Mouse (Mus musculus) heart, embryonic 12.5 days (tissue): ENCODE data around the gene Map1lc3a. TPM values are rescaled to one million over a fixed set of nuclear protein-coding genes. Genes with fewer than 3 reads are reported as not detected.

ENCODE experiments used
- ATAC-seq: fragments of 200-750 bp; cut with Nextera tagmentation; 2 replicates; pipeline ENCODE4 v1.8.0; 2017; ENCODE audit warnings: moderate TSS enrichment, moderate library complexity; ENCODE audit not compliant: insufficient number of reproducible peaks, low FRiP score
- H3K27ac ChIP-seq: fragments of 300-500 bp; sonication (generic); 2 replicates; pipeline ENCODE4 v1.5.1; 2016; ENCODE audit warnings: mild to moderate bottlenecking, moderate library complexity; ENCODE audit not compliant: poor library complexity, severe bottlenecking
- H3K27me3 ChIP-seq: fragments of 300-500 bp; sonication (generic); replicated peaks from 2 replicates; pipeline ENCODE4 v1.6.1; 2016; ENCODE audit warnings: mild to moderate bottlenecking, moderate library complexity
- H3K36me3 ChIP-seq: fragments of 300-500 bp; sonication (generic); 2 replicates; pipeline ENCODE4 v1.6.1; 2016; ENCODE audit warnings: mild to moderate bottlenecking, moderate library complexity
- H3K4me1 ChIP-seq: fragments of 300-500 bp; sonication (generic); replicated peaks from 2 replicates; pipeline ENCODE4 v1.6.1; 2016; ENCODE audit warnings: mild to moderate bottlenecking
- H3K4me2 ChIP-seq: fragments of 300-500 bp; sonication (generic); 2 replicates; pipeline ENCODE4 v1.6.1; 2016; ENCODE audit warnings: mild to moderate bottlenecking, moderate library complexity
- H3K4me3 ChIP-seq: fragments of 300-500 bp; sonication (generic); 2 replicates; pipeline ENCODE4 v1.5.1; 2016; ENCODE audit warnings: mild to moderate bottlenecking
- H3K9ac ChIP-seq: fragments of 300-500 bp; sonication (generic); 2 replicates; pipeline ENCODE4 v1.6.1; 2016; ENCODE audit warnings: mild to moderate bottlenecking, moderate library complexity
- H3K9me3 ChIP-seq: fragments of 300-500 bp; sonication (generic); replicated peaks from 2 replicates; pipeline ENCODE4 v1.6.1; 2016; ENCODE audit warnings: mild to moderate bottlenecking, moderate library complexity
- WGBS: fragments of 180-500 bp; shearing (Covaris S2); methylation state at CpG from one replicate; pipeline ENCODE4 v1.1.7; 2016; 5-methylcytosine and 5-hydroxymethylcytosine counted together
- polyA plus RNA-seq: library from polyadenylated mRNA; unstranded; fragments of >200 nt; fragmentation: Nextera tagmentation; extraction: Ambion mirVana; gene quantifications from 2 replicates; pipeline ENCODE4 v1.2.1, GENCODE M21; 2016

Gene Map1lc3a
- polyA plus RNA-seq, 1 experiment from 2014 or later, result 252 TPM

GRCm38 (mm10) chr2:155326001-155326400 is 49.9 kb downstream of the Map1lc3a start:
- ATAC-seq, result no peak
- Histone ChIP-seq H3K4me2 (no peak overlapping the region), H3K9ac (no peak overlapping the region), H3K36me3 (peaks cover 39% of the 10 kb centered on the region), H3K9me3 (0 out of 2 replicates have a peak, but pooled peaks cover 5% of the 10 kb centered on the region), H3K27ac (no peak overlapping the region), H3K4me3 (no peak overlapping the region), H3K27me3 (no peaks in the 10 kb centered on the region), H3K4me1 (peaks cover under 1% of the 10 kb centered on the region; the same call in 1 of the 2 replicates)
- WGBS, result 89% methylated on average over 4 of the region's 4 CpGs

Other genes starting within 250 kb of the Map1lc3a start
- gene Ahcy, start 201.8 kb upstream of the Map1lc3a start, polyA plus RNA-seq, result 48.6 and 50.9 TPM in 2 replicates
- 43.2 and 44.2 TPM in 2 replicates for gene Itch, start 142.8 kb upstream of the Map1lc3a start, polyA plus RNA-seq
- gene Dynlrb1, start 39.8 kb upstream of the Map1lc3a start, polyA plus RNA-seq, result 341 and 361 TPM in 2 replicates
- gene Pigu, start 81.1 kb downstream of the Map1lc3a start, polyA plus RNA-seq, result 56.1 and 56.2 TPM in 2 replicates
- gene Trp53inp2, start 104.8 kb downstream of the Map1lc3a start, polyA plus RNA-seq, result 137 and 138 TPM in 2 replicates
- gene Ncoa6, start 197.6 kb downstream of the Map1lc3a start, polyA plus RNA-seq, result 19.2 and 21.7 TPM in 2 replicates
- gene Acss2, start 241.7 kb downstream of the Map1lc3a start, polyA plus RNA-seq, result 13.0 and 14.4 TPM in 2 replicates
- gene Ggt7, start 241.9 kb downstream of the Map1lc3a start, polyA plus RNA-seq, result 2.0 and 3.0 TPM in 2 replicates